Mouse (Mus musculus) embryonic facial prominence, embryonic 14.5 days (tissue): ENCODE results near the gene Tmem42. TPM values are rescaled to one million over a fixed set of nuclear protein-coding genes. Genes with fewer than 3 reads are reported as not detected.

ENCODE experiments used
- ATAC-seq: fragments of 200-750 bp; cut with Nextera tagmentation; 2 replicates; pipeline ENCODE4 v1.8.0; 2017; ENCODE audit warnings: low read depth, moderate number of reproducible peaks, moderate TSS enrichment
- DNase-seq: peaks from one replicate; pipeline ENCODE4 v3.0.0-alpha.2; 2015; ENCODE audit warnings: low spot score
- H3K27ac ChIP-seq: fragments of 300-500 bp; sonication (generic); replicated peaks from 2 replicates; pipeline ENCODE4 v1.5.1; 2014; ENCODE audit warnings: low read depth, mild to moderate bottlenecking, low read length, moderate library complexity
- H3K27me3 ChIP-seq: fragments of 300-500 bp; sonication (generic); replicated peaks from 2 replicates; pipeline ENCODE4 v1.6.1; 2014; ENCODE audit warnings: low read length; ENCODE audit not compliant: control insufficient read depth, insufficient read depth
- H3K36me3 ChIP-seq: fragments of 300-500 bp; sonication (generic); 2 replicates; pipeline ENCODE4 v1.6.1; 2014; ENCODE audit warnings: low read length, mixed read lengths; ENCODE audit not compliant: control insufficient read depth, insufficient read depth
- H3K4me1 ChIP-seq: fragments of 300-500 bp; sonication (generic); 2 replicates; pipeline ENCODE4 v1.6.1; 2014; ENCODE audit warnings: antibody characterized with exemption, low read length; ENCODE audit not compliant: control insufficient read depth, insufficient read depth
- H3K4me2 ChIP-seq: fragments of 300-500 bp; sonication (generic); 2 replicates; pipeline ENCODE4 v1.6.1; 2014; ENCODE audit warnings: low read depth, mild to moderate bottlenecking, low read length, moderate library complexity, mixed read lengths
- H3K4me3 ChIP-seq: fragments of 300-500 bp; sonication (generic); 2 replicates; pipeline ENCODE4 v1.5.1; 2014; ENCODE audit warnings: low read depth, mild to moderate bottlenecking, low read length
- H3K9ac ChIP-seq: fragments of 300-500 bp; sonication (generic); 2 replicates; pipeline ENCODE4 v1.6.1; 2014; ENCODE audit warnings: low read depth, mild to moderate bottlenecking, low read length, moderate library complexity, mixed read lengths
- H3K9me3 ChIP-seq: fragments of 300-500 bp; sonication (generic); 2 replicates; pipeline ENCODE4 v1.6.1; 2016; ENCODE audit warnings: low read length; ENCODE audit not compliant: control insufficient read depth
- WGBS: fragments of 180-500 bp; shearing (Covaris S2); extraction: QIAGEN DNeasy Blood & Tissue Kit; methylation state at CpG from one replicate; pipeline ENCODE4 v1.1.7; 2014; 5-methylcytosine and 5-hydroxymethylcytosine counted together
- polyA plus RNA-seq: library from polyadenylated mRNA; unstranded; fragments of >200 nt; fragmentation: Nextera tagmentation; extraction: Ambion mirVana; gene quantifications from 2 replicates; pipeline ENCODE4 v1.2.1, GENCODE M21; 2014

Tmem42 gene
- polyA plus RNA-seq, 1 experiment from 2014 or later = 24.5 TPM

DNA sequence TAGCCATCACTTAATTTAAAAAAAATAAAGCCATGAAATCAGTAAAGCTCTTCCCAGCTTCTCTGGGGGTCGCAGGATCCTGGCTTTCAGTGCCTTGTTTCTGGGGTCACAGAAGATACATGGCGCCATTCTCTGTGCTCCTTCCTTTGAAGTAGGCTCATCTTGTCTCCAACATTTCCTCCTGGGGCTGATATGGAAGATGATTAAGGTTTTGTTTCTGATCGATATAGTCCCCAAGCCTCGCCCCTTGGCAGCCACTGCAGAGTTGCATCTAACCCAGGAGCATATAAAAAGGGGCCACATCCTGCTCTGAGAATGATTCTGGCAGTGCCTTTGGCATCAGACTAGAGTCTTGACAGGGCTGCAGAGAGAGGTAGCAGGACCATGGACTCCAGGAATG lies 13.3 kb downstream of the Tmem42 start, which contains the start of gene Tgm4:
Tgm4 (plus strand) TSS at position 301 of the 400 bp plus-strand sequence.
- Histone ChIP-seq H3K4me2 (no peak within 1 kb of the TSS), H3K4me3 (no peak within 1 kb of the TSS), H3K27me3 (no peaks in the 10 kb centered on the region), H3K36me3 (no peaks in the 10 kb centered on the region), H3K9ac (no peak within 1 kb of the TSS), H3K4me1 (no peaks in the 10 kb centered on the region), H3K27ac (no peak within 1 kb of the TSS), H3K9me3 (no peaks in the 10 kb centered on the region)
- WGBS = 83% methylated on average over 4 of the region's 4 CpGs
- ATAC-seq (no peak), DNase-seq (no peak)

DNA sequence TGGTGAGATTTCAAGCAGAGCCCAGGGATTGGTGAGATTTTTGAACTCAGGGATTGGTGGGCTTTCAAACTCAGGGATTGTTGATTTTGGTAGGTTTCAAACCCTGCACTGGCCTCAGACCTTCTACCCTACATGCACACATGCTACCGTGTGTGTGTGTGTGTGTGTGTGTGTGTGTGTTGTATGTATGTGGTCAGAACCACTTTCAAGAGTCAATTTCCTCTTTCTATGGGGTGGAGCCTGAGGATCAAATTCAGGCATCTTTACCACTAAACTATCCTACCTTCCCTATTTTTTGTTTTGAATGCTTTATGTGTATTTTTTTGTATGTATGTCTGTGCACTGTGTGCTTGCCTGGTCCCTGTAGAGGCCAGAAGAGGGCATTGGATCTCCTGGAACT lies 26.5 kb downstream of the Tmem42 start:
- H3K4me2 ChIP-seq = no peak overlapping the region
- no peaks in the 10 kb centered on the region for H3K4me1 ChIP-seq
- no peak overlapping the region for H3K9ac ChIP-seq
- H3K27ac ChIP-seq = no peak overlapping the region
- H3K9me3 ChIP-seq = no peaks in the 10 kb centered on the region
- no peak overlapping the region for H3K4me3 ChIP-seq
- no peak for DNase-seq
- no peaks in the 10 kb centered on the region for H3K36me3 ChIP-seq
- 78% methylated on average over 1 of the region's 1 CpGs for WGBS
- H3K27me3 ChIP-seq = no peaks in the 10 kb centered on the region
- ATAC-seq = no peak

DNA sequence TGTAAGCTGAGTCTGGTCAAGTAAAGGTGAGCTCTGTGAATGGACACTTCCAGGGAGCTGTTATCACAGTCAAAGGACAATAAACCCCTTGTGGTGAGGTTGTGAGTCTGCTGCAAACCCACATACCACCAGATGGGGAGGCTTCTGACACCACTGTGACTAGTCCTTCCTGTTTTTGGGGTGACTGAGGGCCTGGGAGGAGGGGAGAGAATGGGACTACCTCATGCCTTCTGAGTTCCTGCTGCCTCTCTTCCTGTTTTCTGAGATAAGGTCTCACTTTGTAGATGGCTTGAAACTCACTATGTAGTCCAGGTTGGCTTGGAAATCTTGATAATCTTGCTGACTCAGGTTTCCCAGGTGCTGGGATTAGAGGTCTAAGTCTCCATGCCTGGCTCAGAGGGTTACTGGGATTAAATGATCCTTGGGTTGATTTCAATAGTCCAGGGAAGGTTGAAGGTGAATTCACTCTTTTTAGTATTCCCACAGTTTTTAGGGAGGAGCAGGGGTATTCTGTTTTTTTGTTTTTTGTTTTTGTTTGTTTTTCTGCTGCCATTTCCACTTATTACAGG lies 37.7 kb downstream of the Tmem42 start:
- Histone ChIP-seq H3K36me3 (no peaks in the 10 kb centered on the region), H3K27me3 (no peaks in the 10 kb centered on the region), H3K4me1 (no peaks in the 10 kb centered on the region), H3K4me3 (no peak overlapping the region), H3K9ac (no peak overlapping the region), H3K4me2 (no peak overlapping the region), H3K27ac (no peak overlapping the region), H3K9me3 (no peaks in the 10 kb centered on the region)
- DNase-seq = no peak
- no peak for ATAC-seq

DNA sequence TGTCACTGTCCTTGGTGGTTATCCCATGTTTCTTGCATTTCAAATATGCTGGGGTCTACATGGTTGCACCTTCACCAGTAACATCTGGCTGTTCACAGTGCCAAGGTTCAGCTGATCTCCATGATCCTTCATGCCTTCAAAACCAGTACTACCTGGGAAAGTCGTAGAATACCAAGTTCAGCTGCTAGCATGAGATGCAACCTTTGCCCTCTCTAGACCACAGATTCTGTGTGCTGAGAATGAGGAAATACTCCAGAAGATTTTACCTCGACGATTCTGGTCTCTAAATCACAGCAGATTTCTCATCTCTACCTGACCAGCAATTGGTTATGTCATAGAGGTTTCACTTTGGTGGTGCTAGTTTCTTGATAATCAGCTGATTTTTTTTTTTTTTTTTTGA lies 39.0 kb downstream of the Tmem42 start:
- no peaks in the 10 kb centered on the region for H3K27me3 ChIP-seq
- no peak overlapping the region for H3K27ac ChIP-seq
- H3K4me3 ChIP-seq = no peak overlapping the region
- ATAC-seq (no peak), DNase-seq (no peak)
- WGBS = 81% methylated on average over 3 of the region's 3 CpGs
- no peaks in the 10 kb centered on the region for H3K36me3 ChIP-seq
- no peaks in the 10 kb centered on the region for H3K9me3 ChIP-seq
- H3K4me2 ChIP-seq = no peak overlapping the region
- H3K9ac ChIP-seq = no peak overlapping the region
- no peaks in the 10 kb centered on the region for H3K4me1 ChIP-seq

Other genes with a start within 250 kb of the Tmem42 start
- 6.1 and 7.2 TPM in 2 replicates for gene Tcaim, start 215.8 kb upstream of the Tmem42 start, polyA plus RNA-seq
- 0.35 and 0.58 TPM in 2 replicates for gene Gm35549, start 177.3 kb upstream of the Tmem42 start, polyA plus RNA-seq
- 53.3 and 60.4 TPM in 2 replicates for gene Zfp445, start 155.3 kb upstream of the Tmem42 start, polyA plus RNA-seq
- 2.0 and 2.9 TPM in 2 replicates for gene Zkscan7, start 135.6 kb upstream of the Tmem42 start, polyA plus RNA-seq
- gene Zfp105, start 98.3 kb upstream of the Tmem42 start, polyA plus RNA-seq = 15.5 and 18.1 TPM in 2 replicates
- 35.0 and 35.9 TPM in 2 replicates for gene 1110059G10Rik, start 70.3 kb upstream of the Tmem42 start, polyA plus RNA-seq
- 23.9 and 27.4 TPM in 2 replicates for gene Kif15, start 70.3 kb upstream of the Tmem42 start, polyA plus RNA-seq
- gene Tgm4, start 13.4 kb downstream of the Tmem42 start, polyA plus RNA-seq = 0.18 and 0.21 TPM in 2 replicates
- gene Zdhhc3, start 91.9 kb downstream of the Tmem42 start, polyA plus RNA-seq = 51.2 and 57.4 TPM in 2 replicates
- 84.2 and 100 TPM in 2 replicates for gene Exosc7, start 91.9 kb downstream of the Tmem42 start, polyA plus RNA-seq
- gene Clec3b, start 129.6 kb downstream of the Tmem42 start, polyA plus RNA-seq = 2.9 TPM in 2 replicates
- gene Cdcp1, start 194.7 kb downstream of the Tmem42 start, polyA plus RNA-seq = 7.1 and 8.0 TPM in 2 replicates
- 13.1 and 15.4 TPM in 2 replicates for gene Tmem158, start 239.4 kb downstream of the Tmem42 start, polyA plus RNA-seq